Mouse (Mus musculus) cerebellum, adult 9-11 months (tissue): ENCODE data around the gene 4930590J08Rik.
A peak's percentile ranks its signal among the peaks of the same experiment; 100 is the strongest.

Experiments used
- DNase-seq: peaks from one replicate; pipeline ENCODE4 v3.0.0; 2022

4930590J08Rik gene

DNA sequence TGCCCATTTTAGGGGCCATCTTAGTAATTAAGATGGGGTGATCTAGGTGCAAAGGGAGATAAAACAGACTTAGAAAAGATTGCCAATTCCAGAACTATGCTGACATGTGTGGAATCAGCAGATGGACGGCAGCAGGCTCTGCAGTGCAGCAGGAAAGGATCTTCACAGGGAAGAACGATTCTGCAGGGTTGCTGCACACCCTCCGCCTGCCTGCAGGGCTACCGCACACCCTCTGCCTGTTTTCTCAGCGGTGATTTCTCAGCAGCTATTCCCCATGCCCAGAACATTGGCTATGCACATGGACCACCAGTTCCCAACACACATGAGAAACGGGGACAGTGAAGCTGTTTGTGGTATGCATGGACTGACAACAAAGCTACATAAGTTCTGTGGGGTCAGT is 63.4 kb downstream of the 4930590J08Rik start:
- DNase-seq: no peak

GRCm38 (mm10) chr6:91972201-91972646 is 69.6 kb downstream of the 4930590J08Rik start:
- no peak for DNase-seq

- no peak for DNase-seq
These were observed 71.4 kb downstream of the 4930590J08Rik start for GRCm38 (mm10) chr6:91973972-91974371.

DNA sequence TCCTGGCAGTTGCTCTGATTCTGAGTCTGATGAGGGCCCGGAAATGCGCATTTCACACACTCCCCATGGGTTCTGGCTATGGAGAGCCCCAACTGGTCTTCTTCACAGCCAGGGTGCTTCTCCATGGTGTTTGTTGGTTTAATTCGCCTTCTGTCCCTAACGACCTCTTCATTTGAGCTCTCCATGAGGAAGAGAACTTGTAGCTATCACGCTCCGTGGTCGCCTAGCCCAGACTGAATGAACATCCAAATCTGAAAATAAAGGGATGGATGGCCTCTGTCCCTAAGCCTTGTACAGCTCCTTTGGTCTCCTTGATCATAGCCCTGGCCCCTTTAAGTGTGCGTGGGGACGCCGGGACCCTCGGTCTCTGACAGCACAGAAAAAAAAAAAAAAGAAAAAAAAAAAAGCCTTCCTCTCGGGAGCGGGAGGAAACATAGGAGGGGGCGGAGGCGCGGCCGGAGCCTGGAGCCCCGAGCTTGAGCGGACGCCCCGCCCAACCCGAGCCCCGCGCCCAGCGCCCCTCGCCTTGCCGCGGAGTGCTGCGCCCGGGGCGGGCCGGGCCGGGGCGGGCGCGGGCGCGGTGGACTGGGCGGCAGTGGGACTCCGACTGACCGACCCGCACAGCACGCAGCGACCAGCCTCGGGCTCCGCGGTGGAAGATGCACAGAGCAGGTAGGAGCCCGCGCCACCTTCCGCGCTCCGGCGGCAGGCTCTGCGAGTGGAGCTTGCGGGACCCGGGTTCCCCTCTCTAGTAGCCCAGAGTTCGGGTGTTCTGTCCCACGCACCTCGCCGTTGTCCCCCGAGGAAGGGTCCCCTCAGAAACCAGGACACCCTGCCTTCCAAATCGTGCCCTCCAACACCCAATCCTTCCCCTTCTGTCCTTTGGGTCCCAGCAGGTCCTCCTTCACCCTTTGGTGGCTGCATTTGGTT is 76.0 kb downstream of the 4930590J08Rik start, which contains the start of gene Fgd5:
Gene Fgd5, plus strand, starts transcription at position 508 of the 930 bp plus-strand sequence.
- DNase-seq: no peak

DNA sequence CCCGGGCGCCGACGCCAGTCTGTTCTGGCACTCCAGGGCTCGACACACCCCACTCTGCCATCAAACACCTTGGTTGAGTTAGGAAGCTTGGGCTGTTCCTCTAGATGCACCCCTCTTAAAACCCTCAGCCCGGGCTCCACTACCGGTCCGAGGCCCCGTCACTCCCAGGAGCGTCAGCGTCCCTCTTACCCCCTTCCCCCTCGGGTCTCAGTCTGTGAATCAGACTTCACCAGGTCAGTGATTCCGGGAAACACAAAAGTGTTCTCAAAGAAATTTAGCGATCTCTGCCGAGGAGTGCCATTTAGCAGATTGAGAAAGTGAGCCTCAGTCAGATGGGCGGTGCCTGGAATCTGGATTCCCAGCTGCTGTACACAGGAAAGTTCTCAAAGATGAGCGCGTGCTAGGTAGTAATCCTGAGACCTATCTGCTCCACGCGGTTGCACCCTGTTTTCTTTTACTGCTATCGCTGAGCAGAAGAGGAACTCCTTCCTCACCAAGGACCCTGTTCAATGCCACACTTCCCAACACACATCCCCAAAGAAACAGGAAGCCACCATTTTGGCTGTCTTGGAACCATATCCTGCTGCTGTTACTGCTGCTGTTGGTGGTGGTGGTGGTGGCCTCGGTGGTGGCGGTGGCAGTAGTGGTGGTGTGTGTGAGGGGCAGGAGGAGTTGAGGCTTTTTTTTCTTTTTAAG is 76.8 kb downstream of the 4930590J08Rik start:
- DNase-seq: no peak

DNA sequence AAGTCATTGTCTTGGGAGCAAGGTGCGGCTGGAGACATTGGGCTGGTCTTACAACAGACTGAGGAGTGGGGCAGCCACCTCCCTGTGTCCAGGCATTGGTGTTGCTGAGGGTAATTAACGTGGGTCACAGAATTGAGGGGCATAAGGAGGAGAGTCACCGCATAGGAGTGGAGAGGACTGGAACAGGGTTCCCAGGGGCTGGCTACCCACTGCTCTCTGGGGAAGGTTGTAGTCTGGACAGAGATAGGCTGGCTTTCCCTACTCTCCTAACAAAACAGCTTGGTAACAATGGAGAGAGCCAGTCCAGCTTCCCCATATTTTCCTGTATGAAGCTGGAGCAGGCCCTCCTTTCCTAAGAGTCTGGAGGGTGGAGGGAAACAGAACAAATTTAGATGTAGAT is 77.4 kb downstream of the 4930590J08Rik start:
- no peak for DNase-seq

- DNase-seq: peak; percentile 55
These were observed 87.5 kb downstream of the 4930590J08Rik start for GRCm38 (mm10) chr6:91990101-91990500.

DNA sequence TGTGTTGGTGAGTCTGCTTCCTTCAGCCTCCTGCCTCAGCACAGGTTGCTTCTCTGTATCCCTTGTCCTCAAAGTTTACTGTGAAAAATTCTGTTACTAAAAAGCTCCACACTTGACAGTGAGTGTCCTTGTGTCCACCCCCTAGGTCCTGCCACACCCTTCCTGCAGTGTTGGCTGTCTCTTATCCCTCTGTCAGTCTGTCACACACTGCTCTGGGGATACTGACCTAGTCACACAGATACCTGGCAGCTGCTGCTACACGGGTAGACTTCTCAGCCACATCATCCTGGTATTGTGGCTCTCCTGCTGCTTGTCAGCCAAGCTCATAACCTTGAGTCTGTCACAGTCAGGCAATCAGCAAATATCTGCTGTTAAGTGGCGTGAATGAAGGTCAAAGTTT is 90.2 kb downstream of the 4930590J08Rik start:
- no peak for DNase-seq

GRCm38 (mm10) chr6:91993795-91994505 is 91.3 kb downstream of the 4930590J08Rik start:
- no peak for DNase-seq

DNA sequence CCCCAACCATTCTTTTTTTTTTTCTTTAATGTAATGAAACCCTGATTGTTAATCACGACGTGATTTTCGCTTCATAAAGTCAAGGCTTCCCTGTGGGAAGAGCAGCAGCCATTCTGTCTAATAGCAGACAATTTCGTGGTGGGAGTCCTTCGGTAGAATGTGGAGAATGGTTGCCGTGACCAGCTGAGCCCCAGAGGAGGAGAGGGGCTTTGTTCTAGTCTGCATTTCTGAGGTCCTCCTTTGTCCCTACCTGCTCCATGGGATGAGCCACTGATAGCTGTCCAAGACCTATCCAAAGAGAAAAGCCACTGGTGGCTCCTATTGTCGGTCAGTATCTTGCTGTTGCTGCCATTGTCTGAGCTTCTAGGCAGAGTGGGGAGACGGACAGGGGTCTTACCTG is 93.5 kb downstream of the 4930590J08Rik start:
- DNase-seq: no peak
